Mouse (Mus musculus): ENCODE data around the gene Pacsin2.
"Not testable (repeated sequence)": the region's sequence is repeated elsewhere in the genome, so short reads cannot be mapped to it uniquely, and the experiment has no call there.

The Pacsin2 gene

GRCm38 (mm10) chr15:83479818-83480217 lies 15.4 kb upstream of the Pacsin2 start:
- no peak for DNase-seq (ENCODE audit: low spot score in 2 of 2)

- no peak for DNase-seq (ENCODE audit: low spot score in 2 of 2)
Measured at GRCm38 (mm10) chr15:83478096-83478495, 13.7 kb upstream of the Pacsin2 start.

GRCm38 (mm10) chr15:83476593-83477273 lies 12.3 kb upstream of the Pacsin2 start:
- no peak for DNase-seq (ENCODE audit: low spot score in 2 of 2)

- DNase-seq (ENCODE audit: low spot score in 2 of 2): no peak
Measured at GRCm38 (mm10) chr15:83474466-83474836, 10.0 kb upstream of the Pacsin2 start.

GRCm38 (mm10) chr15:83473832-83474465 lies 9.5 kb upstream of the Pacsin2 start:
- DNase-seq (ENCODE audit: low spot score in 2 of 2): no peak

- DNase-seq (ENCODE audit: low spot score in 2 of 2): no peak
Measured at GRCm38 (mm10) chr15:83473251-83473650, 8.8 kb upstream of the Pacsin2 start.

- no peak for DNase-seq (ENCODE audit: low spot score in 2 of 2)
Measured at GRCm38 (mm10) chr15:83471476-83471875, 7.1 kb upstream of the Pacsin2 start.

GRCm38 (mm10) chr15:83470443-83470842 lies 6.0 kb upstream of the Pacsin2 start:
- no peak for DNase-seq (ENCODE audit: low spot score in 2 of 2)

GRCm38 (mm10) chr15:83469279-83469821 lies 4.9 kb upstream of the Pacsin2 start:
- DNase-seq (ENCODE audit: low spot score in 2 of 2): no peak

- DNase-seq (ENCODE audit: low spot score in 2 of 2): no peak
Measured at GRCm38 (mm10) chr15:83467232-83467966, 3.0 kb upstream of the Pacsin2 start.

- no peak for DNase-seq (ENCODE audit: low spot score in 2 of 2)
Measured at GRCm38 (mm10) chr15:83466331-83466730, 1.9 kb upstream of the Pacsin2 start.

- no peak for DNase-seq (ENCODE audit: low spot score in 2 of 2)
Measured at GRCm38 (mm10) chr15:83464905-83465650, 672 bp upstream of the Pacsin2 start.

GRCm38 (mm10) chr15:83463369-83464082 lies 880 bp downstream of the Pacsin2 start:
- DNase-seq (ENCODE audit: low spot score in 2 of 2): no peak

- DNase-seq (ENCODE audit: low spot score in 2 of 2): not testable (repeated sequence)
Measured at GRCm38 (mm10) chr15:83462349-83462748, 2.1 kb downstream of the Pacsin2 start.

GRCm38 (mm10) chr15:83460891-83461290 lies 3.5 kb downstream of the Pacsin2 start:
- no peak for DNase-seq (ENCODE audit: low spot score in 2 of 2)

- DNase-seq (ENCODE audit: low spot score in 2 of 2): no peak
Measured at GRCm38 (mm10) chr15:83457541-83457940, 6.9 kb downstream of the Pacsin2 start.

- DNase-seq (ENCODE audit: low spot score in 2 of 2): no peak
Measured at GRCm38 (mm10) chr15:83455637-83456036, 8.8 kb downstream of the Pacsin2 start.

- DNase-seq (ENCODE audit: low spot score in 2 of 2): no peak
Measured at GRCm38 (mm10) chr15:83455034-83455433, 9.4 kb downstream of the Pacsin2 start.

GRCm38 (mm10) chr15:83454419-83454818 lies 10.0 kb downstream of the Pacsin2 start:
- DNase-seq (ENCODE audit: low spot score in 2 of 2): no peak

- DNase-seq (ENCODE audit: low spot score in 2 of 2): no peak
Measured at GRCm38 (mm10) chr15:83453879-83454278, 10.5 kb downstream of the Pacsin2 start.

GRCm38 (mm10) chr15:83452219-83452760 lies 12.1 kb downstream of the Pacsin2 start:
- DNase-seq (ENCODE audit: low spot score in 2 of 2): no peak

All from right cerebral cortex, postnatal 36 days (tissue).